Mouse (Mus musculus) testis, adult 2 months (tissue): ENCODE measurements around the gene Nsmce1.

Experiments used
- CTCF ChIP-seq: fragments of 200-500 bp; IDR thresholded peaks from 2 replicates; pipeline ENCODE4 v1.5.1; 2012; ENCODE audit warnings: low read depth, mild to moderate bottlenecking, inconsistent platforms, low read length, moderate library complexity; ENCODE audit not compliant: control insufficient read depth, insufficient read depth, insufficient replicate concordance
- POLR2A ChIP-seq: fragments of 200-500 bp; IDR thresholded peaks from 2 replicates; pipeline ENCODE4 v1.6.1; 2012; ENCODE audit warnings: low read depth, mild to moderate bottlenecking, inconsistent platforms, low read length, moderate library complexity; ENCODE audit not compliant: control insufficient read depth

- no peak for TF ChIP-seq CTCF
- no peak for TF ChIP-seq POLR2A
Observed at GRCm38 (mm10) chr7:125482886-125483285, 8.5 kb downstream of the Nsmce1 start.
